Mouse (Mus musculus) adrenal gland, postnatal 14 days (tissue): ENCODE data around the gene Skiv2l. TPM values are rescaled to one million over a fixed set of nuclear protein-coding genes. Genes with fewer than 3 reads are reported as not detected.
A peak's percentile ranks its signal among the peaks of the same experiment; 100 is the strongest.
"Not testable (repeated sequence)": the region's sequence is repeated elsewhere in the genome, so short reads cannot be mapped to it uniquely, and the experiment has no call there.

Experiments
- DNase-seq: peaks from one replicate; pipeline ENCODE4 v3.0.0; 2021; ENCODE audit warnings: mixed read lengths
- total RNA-seq: library from RNA; stranded (reverse); gene quantifications from 2 replicates; pipeline ENCODE4 v1.2.3, GENCODE M21; 2021

Gene Skiv2l
- total RNA-seq, 1 experiment from 2014 or later: 60.0 TPM

DNA sequence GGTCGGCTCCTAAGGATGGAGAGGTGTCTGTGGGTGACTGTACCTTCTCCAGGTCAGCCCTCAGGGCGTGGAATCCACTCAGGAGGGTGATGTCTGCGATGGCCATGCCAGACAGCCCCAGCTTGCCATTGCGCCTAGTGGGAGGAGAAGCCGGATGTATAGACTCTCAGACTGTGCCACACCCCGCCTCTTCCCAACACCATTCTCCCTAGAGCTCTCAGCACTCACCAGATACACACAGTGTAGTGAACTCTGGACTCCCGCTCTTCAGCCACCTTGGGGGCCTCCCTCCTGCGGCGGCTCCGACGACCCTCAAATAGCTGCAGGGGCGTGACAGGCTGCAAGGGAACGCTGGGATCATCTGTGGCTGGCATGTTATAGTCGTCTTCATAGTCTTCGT is 38.7 kb downstream of the Skiv2l start:
- DNase-seq: no peak

- not testable (repeated sequence) for DNase-seq
Measured at GRCm38 (mm10) chr17:34810811-34811210, 39.2 kb downstream of the Skiv2l start.

- DNase-seq: peak; percentile 73
Measured at GRCm38 (mm10) chr17:34810411-34810810, 39.6 kb downstream of the Skiv2l start.

DNA sequence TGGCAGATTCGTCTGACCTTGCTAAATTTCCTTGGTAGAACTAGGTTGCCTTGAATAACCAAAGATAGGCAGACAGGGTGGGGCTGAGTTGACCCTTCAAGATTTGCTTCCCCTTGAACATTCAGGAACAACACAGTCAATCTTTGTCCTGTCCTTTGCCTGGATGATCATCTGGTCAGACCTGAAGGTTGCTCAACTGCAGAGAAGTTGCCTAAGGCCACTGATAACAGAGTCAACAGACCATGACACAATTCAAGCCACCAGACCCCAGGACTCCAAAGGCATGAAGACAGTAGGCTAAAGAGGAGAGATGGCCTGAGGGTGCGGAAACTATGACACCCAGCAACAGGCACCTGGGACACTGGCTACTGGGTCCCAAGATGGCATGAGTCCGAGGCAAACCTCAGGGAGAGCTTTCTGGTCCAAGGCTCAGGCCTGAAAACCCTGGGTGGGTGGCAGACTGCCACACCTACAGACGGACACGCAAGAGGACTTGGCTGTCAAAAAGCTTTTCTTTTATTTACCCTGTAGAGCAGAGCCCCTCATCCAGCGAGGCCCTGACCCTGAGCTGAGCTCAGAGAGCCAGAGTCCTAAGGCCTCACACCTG is 41.3 kb downstream of the Skiv2l start:
- no peak for DNase-seq

DNA sequence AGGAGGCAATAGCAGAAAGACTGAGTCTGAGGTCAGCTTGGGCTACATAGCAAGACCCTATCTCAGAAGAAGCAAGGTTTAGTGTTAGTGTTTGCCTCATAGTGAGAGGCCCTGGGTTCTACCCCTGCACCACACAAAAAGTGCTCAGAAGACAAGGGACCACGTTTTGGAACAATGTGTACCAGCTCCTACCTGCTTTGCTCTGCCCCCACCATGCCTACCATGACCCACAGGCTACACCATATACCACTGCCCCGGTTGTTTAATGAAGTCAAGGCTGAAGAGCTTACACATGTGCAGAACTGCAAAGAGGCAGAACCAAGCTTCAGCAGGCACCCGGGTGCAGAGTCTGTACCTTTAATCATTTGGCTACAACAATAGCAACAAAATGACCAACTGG is 42.8 kb downstream of the Skiv2l start:
- no peak for DNase-seq

DNA sequence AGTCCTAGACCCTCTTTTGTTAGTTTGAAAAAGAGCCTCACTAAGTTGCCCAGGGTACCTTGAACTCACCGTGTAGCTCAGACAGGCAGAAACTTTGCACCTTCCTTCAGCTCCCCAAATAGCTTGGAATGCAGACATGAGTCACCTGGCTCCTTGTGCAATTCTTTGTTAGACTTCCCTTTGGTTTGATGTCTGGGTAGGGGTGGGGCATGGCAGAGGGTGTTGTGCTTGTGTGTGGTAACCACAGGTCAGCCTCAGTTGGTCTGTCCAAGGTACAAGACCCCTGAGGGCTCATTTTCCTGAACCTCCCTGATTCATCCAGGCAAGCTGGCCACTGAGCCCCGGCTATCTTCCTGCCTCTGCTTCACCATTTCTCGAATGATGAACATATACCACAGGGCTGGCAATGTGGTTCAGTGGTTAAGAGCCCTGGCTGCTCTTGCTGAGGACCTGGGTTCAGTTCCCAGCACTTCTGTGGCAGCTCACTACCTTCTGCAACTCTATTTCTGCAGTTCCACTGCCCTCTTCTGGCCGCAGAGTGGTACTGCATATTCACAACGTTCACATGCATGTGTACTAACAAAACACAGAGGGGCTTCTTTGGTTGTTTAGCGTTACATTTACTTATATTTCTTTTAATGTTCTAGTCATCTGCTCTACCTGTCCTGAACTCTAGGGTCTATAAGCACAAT is 45.0 kb downstream of the Skiv2l start:
- DNase-seq: peak; percentile 46

- DNase-seq: peak; percentile 83
Measured at GRCm38 (mm10) chr17:34804301-34804700, 45.7 kb downstream of the Skiv2l start, which contains the start of gene Cyp21a1. Gene Cyp21a1, minus strand, starts transcription at chr17:34804561.

- DNase-seq: not testable (repeated sequence)
Measured at GRCm38 (mm10) chr17:34803367-34803766, 46.6 kb downstream of the Skiv2l start.

DNA sequence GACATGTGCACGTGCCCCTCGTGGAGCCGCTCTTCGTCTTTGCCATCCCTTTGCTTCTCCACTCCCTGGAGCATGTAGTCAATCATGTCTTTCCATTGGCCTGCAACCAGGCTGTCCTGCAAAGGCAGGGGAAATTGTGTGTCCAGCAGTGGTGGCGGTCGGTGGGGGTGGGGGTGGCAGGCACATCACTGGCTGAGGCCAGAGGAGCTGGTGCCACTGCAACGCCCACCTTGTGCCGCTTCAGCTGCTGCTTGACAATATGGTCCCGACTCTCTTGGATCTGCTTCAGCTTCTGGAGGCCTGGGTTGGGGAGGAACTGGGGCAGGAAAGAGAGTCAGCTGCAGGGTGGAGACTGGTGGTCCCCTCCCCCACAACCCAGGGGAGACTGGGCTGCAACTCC is 47.3 kb downstream of the Skiv2l start:
- DNase-seq: not testable (repeated sequence)

DNA sequence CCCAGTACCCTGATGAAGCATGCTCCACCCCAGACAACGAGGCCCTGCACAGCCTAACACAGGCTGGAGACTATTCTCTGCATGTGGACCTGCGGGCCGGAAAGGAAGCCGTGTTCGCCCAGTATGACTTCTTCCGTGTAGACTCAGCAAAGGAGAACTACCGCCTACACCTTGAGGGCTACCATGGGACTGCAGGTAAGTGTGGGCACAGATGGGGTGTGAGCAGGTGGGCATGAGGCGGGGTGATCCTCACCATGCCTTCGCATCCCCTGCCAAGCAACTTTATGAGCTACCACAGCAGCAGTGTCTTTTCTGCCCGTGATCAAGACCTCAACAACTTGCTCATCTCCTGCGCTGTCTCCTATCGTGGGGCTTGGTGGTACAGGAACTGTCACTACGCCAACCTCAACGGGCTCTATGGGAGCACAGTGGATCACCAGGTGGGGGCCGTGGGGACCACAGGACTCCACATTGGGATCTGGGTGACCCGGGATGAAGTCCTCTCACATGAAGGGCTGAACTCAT is 49.2 kb downstream of the Skiv2l start:
- DNase-seq: not testable (repeated sequence)

DNA sequence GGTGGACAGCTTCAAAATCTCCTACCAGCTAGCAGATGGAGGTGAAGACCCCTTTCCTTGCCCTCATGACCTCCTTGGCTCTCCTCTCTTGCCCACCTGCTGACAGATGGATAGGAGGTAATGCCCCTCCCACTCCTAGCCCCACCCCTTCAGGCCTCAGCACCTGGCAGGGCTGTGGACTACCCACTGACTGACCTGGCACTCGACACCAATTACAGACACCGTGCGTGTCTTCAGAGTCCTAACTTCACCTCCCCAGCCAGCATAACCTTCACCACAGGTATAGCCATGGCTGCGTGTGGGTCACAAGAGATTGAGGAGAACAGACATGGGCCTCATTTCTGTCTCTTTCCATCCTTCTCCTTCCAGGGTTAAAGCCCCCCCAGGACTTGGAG is 50.5 kb downstream of the Skiv2l start:
- DNase-seq: peak; percentile 22

GRCm38 (mm10) chr17:34798866-34799530 is 51.0 kb downstream of the Skiv2l start:
- DNase-seq: peak; percentile 37

DNA sequence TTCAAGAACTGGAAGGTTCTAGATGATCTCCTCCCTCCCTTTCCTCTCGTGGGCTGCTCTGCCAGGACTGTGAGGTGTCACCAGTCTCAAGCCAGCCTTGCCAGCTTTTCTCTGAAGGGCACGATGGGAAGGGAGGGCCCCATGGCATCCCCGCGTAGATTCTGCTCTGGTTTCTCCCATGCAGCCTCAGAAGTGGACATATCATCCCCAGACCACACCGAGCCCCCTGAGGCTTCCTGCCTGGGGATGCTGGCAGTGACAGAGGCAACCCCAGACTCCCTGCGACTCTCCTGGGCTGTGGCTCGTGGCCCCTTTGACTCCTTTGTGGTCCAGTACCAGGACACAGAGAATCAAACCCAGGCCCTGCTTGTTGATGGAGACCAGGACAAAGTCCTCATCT is 51.9 kb downstream of the Skiv2l start:
- DNase-seq: peak; percentile 70

DNA sequence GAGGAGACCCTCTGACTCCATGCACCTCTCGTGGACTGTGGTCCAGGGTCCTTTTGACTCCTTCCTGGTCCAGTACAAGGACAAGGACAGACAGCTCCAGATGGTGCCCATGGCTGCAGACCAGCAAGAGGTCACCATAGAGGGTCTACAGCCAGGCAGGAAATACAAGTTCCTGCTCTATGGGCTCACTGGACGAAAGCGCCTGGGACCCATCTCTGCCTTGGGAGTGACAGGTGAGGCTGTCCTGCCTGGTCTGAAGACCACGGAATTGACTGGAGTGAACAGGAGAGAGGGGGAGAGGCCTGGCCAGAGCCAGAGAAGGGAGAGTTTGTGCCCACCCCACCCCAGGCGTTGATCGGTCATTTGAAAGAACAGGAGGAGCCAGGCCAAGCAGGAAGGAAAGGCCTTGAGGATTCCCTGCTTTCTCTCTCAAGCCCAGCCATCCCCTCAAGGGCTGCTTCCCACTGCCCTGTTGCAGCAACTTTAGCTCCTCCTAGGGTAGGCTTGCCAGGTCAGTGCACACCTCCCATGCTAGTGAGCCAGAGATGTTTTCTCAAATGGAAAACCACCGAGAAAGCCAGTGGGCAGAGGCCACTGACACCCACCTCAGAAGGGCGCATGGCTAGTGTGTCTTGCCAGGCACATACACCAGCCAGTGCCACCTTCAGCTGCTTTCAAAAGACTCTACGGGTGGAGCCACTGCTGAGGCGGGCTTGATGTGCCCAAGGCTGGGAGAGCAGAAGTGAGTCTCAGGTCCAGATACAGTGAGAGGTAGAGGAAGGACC is 52.6 kb downstream of the Skiv2l start:
- peak; percentile 68 for DNase-seq

GRCm38 (mm10) chr17:34796311-34797140 is 53.5 kb downstream of the Skiv2l start:
- peak; percentile 77 for DNase-seq

DNA sequence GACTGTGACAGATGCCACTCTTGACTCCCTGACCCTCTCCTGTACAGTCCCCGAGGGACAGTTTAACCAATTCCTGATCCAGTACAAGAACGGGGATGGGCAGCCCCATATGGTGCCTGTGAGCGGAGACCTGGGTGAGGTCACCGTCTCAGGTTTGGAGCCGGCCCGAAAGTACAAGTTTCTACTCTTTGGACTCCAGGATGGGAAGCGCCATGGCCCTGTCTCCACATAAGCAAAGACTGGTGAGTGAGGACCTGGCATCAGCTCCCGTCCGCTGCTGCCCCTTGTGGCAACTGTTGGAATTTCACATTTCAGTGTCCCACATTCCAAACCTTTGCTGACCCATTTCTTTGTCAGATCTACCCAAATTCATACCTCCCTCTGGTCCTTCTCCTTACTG is 54.4 kb downstream of the Skiv2l start:
- peak; percentile 86 for DNase-seq

GRCm38 (mm10) chr17:34795016-34795415 is 55.0 kb downstream of the Skiv2l start:
- peak; percentile 60 for DNase-seq
